ENCODE assay signal across 17 mouse cellular contexts in genomic region chr19:5306279-5306678, GRCm38 (mm10). TPM values are rescaled to one million over a fixed set of nuclear protein-coding genes. Genes with fewer than 3 reads are reported as not detected.
A peak's percentile ranks its signal among the peaks of the same experiment; 100 is the strongest.
DNase-seq lines count a peak whose midpoint lies in the region; ATAC-seq and TF ChIP-seq lines count a peak whose summit lies in the region.
"Had no signal": no experiment of that assay in that cellular context is flagged by ENCODE, and none has a peak within 500 bp of the region (broad histone marks: within the 10 kb centered on the region; RNA-seq: fewer than 3 reads in every experiment).

No protein-coding gene starts in this region.

- TF ChIP-seq CTCF in CH12.LX (conservative IDR thresholded peaks at IDR 0.05 in 1 of 2, IDR thresholded peaks at IDR 0.05 in 1 of 2; ENCODE audit: low read depth in 2 of 2, low read length in 2 of 2): peak in 1 of 2 experiments; percentile 48; a peak in 2 of 4 replicates

- H3K4me3 ChIP-seq in liver, embryonic 12.5 days: no peak overlapping the region
- no peak overlapping the region for H3K4me3 ChIP-seq in CH12.LX (replicated peaks in 1 of 3; ENCODE audit: low read depth in 2 of 3, low read length in 2 of 3, poor library complexity in 1 of 3)
- H3K4me3 ChIP-seq: midbrain, embryonic 15.5 days had no signal

- no peak overlapping the region for H3K4me2 ChIP-seq in liver, embryonic 12.5 days
- no peak overlapping the region for H3K4me2 ChIP-seq in CH12.LX (ENCODE audit: insufficient read depth, low read depth, poor library complexity, severe bottlenecking)
- H3K4me2 ChIP-seq: midbrain, embryonic 15.5 days had no signal

- peaks cover 42% of the 10 kb centered on the region for H3K27me3 ChIP-seq in liver, embryonic 12.5 days (replicated peaks)
- peaks cover 15% of the 10 kb centered on the region for H3K27me3 ChIP-seq in CH12.LX (replicated peaks)
- H3K27me3 ChIP-seq: midbrain, embryonic 15.5 days; neural tube, embryonic 15.5 days; stomach, embryonic 15.5 days had no signal

- TF ChIP-seq RAD21 in CH12.LX (IDR thresholded peaks at IDR 0.05; ENCODE audit: low read depth, low read length): peak; percentile 23

- DNase-seq in cerebellum, postnatal 10 days: peak; percentile 21 to 32
- no peak for DNase-seq in cerebellum, adult 8-10 months
- no peak for DNase-seq in liver
- no peak for DNase-seq in CH12.LX (ENCODE audit: extremely low read depth)
- DNase-seq in kidney, postnatal 10 days: no peak
- DNase-seq: gastrocnemius, postnatal 36 days; heart, postnatal 36 days; lung, adult 18-20 months; right cerebral cortex, postnatal 14 days had no signal

- no peak overlapping the region for H3K27ac ChIP-seq in liver, embryonic 12.5 days
- no peak overlapping the region for H3K27ac ChIP-seq in CH12.LX (ENCODE audit: insufficient read depth, low read depth)
- H3K27ac ChIP-seq: embryonic facial prominence, embryonic 10.5 days; midbrain, embryonic 15.5 days; neural tube, embryonic 15.5 days; stomach, embryonic 15.5 days had no signal

- H3K4me1 ChIP-seq in liver, embryonic 12.5 days: peaks cover 11% of the 10 kb centered on the region
- H3K4me1 ChIP-seq in CH12.LX (ENCODE audit: control insufficient read depth in 1 of 2, insufficient read depth in 2 of 2): peaks cover 0 to 7% of the 10 kb centered on the region in 2 experiments; a peak in 2 of 4 replicates
- H3K4me1 ChIP-seq: midbrain, embryonic 15.5 days; neural tube, embryonic 15.5 days; stomach, embryonic 15.5 days had no signal

- dilution Hi-C loops in CH12.LX (cut with MboI; ENCODE audit: extremely low pct_ligation_motif_present, extremely low pct_unique_long_range_greater_than_20kb, low sequenced_read_pairs): no loop called here

- no peaks in the 10 kb centered on the region for H3K36me3 ChIP-seq in liver, embryonic 12.5 days
- no peaks in the 10 kb centered on the region for H3K36me3 ChIP-seq in CH12.LX (replicated peaks in 1 of 2; ENCODE audit: control insufficient read depth in 1 of 2, insufficient read depth in 1 of 2, low read length in 1 of 2)
- H3K36me3 ChIP-seq: stomach, embryonic 15.5 days had no signal

- peak; percentile 27; the same call in 1 of the 2 replicates for ATAC-seq in liver, embryonic 12.5 days
- peak; percentile 30; the same call in 1 of the 2 replicates for ATAC-seq in common myeloid progenitor, adult 5-6 weeks (replicated peaks; ENCODE audit: low read depth, poor library complexity, severe bottlenecking)
- ATAC-seq in erythroid progenitor cell, adult 5-6 weeks (replicated peaks; ENCODE audit: low FRiP score, poor library complexity, severe bottlenecking): no peak
- ATAC-seq: midbrain, embryonic 15.5 days had no signal

- H3K9me3 ChIP-seq in liver, embryonic 12.5 days (replicated peaks): no peaks in the 10 kb centered on the region
- peaks cover 12% of the 10 kb centered on the region for H3K9me3 ChIP-seq in CH12.LX (replicated peaks; ENCODE audit: low read length)
- H3K9me3 ChIP-seq: midbrain, embryonic 15.5 days; neural tube, embryonic 15.5 days; stomach, embryonic 15.5 days had no signal

- no peaks in the 10 kb centered on the region for H3K79me2 ChIP-seq in CH12.LX (replicated peaks; ENCODE audit: control insufficient read depth, extremely low read depth, insufficient read depth, poor library complexity, severe bottlenecking)

- in situ Hi-C loops in CH12.LX (cut with MboI; ENCODE audit: low pct_ligation_motif_present, low pct_unique_long_range_greater_than_20kb, low sequenced_read_pairs): no loop called here

- TF ChIP-seq EP300 in CH12.LX (IDR thresholded peaks at IDR 0.05; ENCODE audit: low read length): no peak

- no peak for TF ChIP-seq POLR2A in CH12.LX (IDR thresholded peaks at IDR 0.05; ENCODE audit: low read depth, low read length)

- H3K9ac ChIP-seq in liver, embryonic 12.5 days: no peak overlapping the region
- H3K9ac ChIP-seq in CH12.LX (ENCODE audit: insufficient read depth, low read depth): no peak overlapping the region
- H3K9ac ChIP-seq: midbrain, embryonic 15.5 days; neural tube, embryonic 15.5 days; stomach, embryonic 15.5 days had no signal

- WGBS in liver, embryonic 12.5 days (ENCODE audit: insufficient replicate concordance): 55% methylated on average over 6 of the region's 6 CpGs

TF ChIP-seq in CH12.LX, 34 proteins besides CTCF, POLR2A, EP300 and RAD21:
- TF ChIP-seq UBTF (IDR thresholded peaks at IDR 0.05; ENCODE audit: low read depth, low read length) (no peak), TBP (conservative IDR thresholded peaks at IDR 0.05; ENCODE audit: low read depth, low read length) (no peak), HCFC1 (IDR thresholded peaks at IDR 0.05; ENCODE audit: low read depth, low read length) (no peak), NRF1 (IDR thresholded peaks at IDR 0.05; ENCODE audit: low read depth, low read length) (no peak), USF1 (IDR thresholded peaks at IDR 0.05; ENCODE audit: low read depth, low read length) (no peak), SMC3 (IDR thresholded peaks at IDR 0.05; ENCODE audit: low read depth, low read length) (peak; percentile 27; the same call in 1 of the 2 replicates), ETS1 (conservative IDR thresholded peaks at IDR 0.05; ENCODE audit: low read depth, low read length) (no peak)

RNA-seq across cellular contexts. Expression of gene Gal3st3, which starts 8.1 kb away (rescaled TPM):
- polyA plus RNA-seq in liver, embryonic 12.5 days (2016; fragmentation: Nextera tagmentation; extraction: Ambion mirVana): 0.29 and 0.54 TPM in 2 replicates
- not detected in 2 replicates for total RNA-seq in CH12.LX (2012; rRNA removed)
- not detected in 2 replicates for total RNA-seq in CH12.LX (2014; rRNA removed)
- not detected in 2 replicates for polyA plus RNA-seq in CH12.LX (2012; ENCODE audit: insufficient read length, low read depth)
- not detected in 2 replicates for total RNA-seq in common myeloid progenitor, adult 5-6 weeks (2017)
- total RNA-seq in erythroid progenitor cell, adult 5-6 weeks (2015; ENCODE audit: low replicate concordance): not detected in 2 replicates
- not detected in 2 replicates for total RNA-seq in erythroid progenitor cell, adult 5-6 weeks (2017; ENCODE audit: low replicate concordance)

RNA-seq across cellular contexts. Expression of gene Sf3b2, which starts 11.0 kb away (rescaled TPM):
- 183 and 187 TPM in 2 replicates for polyA plus RNA-seq in liver, embryonic 12.5 days (2016; fragmentation: Nextera tagmentation; extraction: Ambion mirVana)
- 191 and 195 TPM in 2 replicates for total RNA-seq in CH12.LX (2012; rRNA removed)
- 155 and 161 TPM in 2 replicates for total RNA-seq in CH12.LX (2014; rRNA removed)
- polyA plus RNA-seq in CH12.LX (2012; ENCODE audit: insufficient read length, low read depth): 238 and 279 TPM in 2 replicates
- 235 and 265 TPM in 2 replicates for total RNA-seq in common myeloid progenitor, adult 5-6 weeks (2017)
- total RNA-seq in erythroid progenitor cell, adult 5-6 weeks (2015; ENCODE audit: low replicate concordance): 82.5 and 114 TPM in 2 replicates
- total RNA-seq in erythroid progenitor cell, adult 5-6 weeks (2017; ENCODE audit: low replicate concordance): 107 and 146 TPM in 2 replicates

RNA-seq across cellular contexts. Expression of gene Catsper1, which starts 29.3 kb away (rescaled TPM):
- polyA plus RNA-seq in liver, embryonic 12.5 days (2016; fragmentation: Nextera tagmentation; extraction: Ambion mirVana): not detected in 2 replicates
- total RNA-seq in CH12.LX (2012; rRNA removed): not detected in 2 replicates
- total RNA-seq in CH12.LX (2014; rRNA removed): not detected in 2 replicates
- not detected in 2 replicates for polyA plus RNA-seq in CH12.LX (2012; ENCODE audit: insufficient read length, low read depth)
- total RNA-seq in common myeloid progenitor, adult 5-6 weeks (2017): not detected in 2 replicates
- not detected in 2 replicates for total RNA-seq in erythroid progenitor cell, adult 5-6 weeks (2015; ENCODE audit: low replicate concordance)
- total RNA-seq in erythroid progenitor cell, adult 5-6 weeks (2017; ENCODE audit: low replicate concordance): not detected in 2 replicates
- total RNA-seq: gastrocnemius, postnatal 36 days; heart, postnatal 36 days had no signal
- polyA plus RNA-seq: embryonic facial prominence, embryonic 10.5 days; forebrain, embryonic 11.5 days; midbrain, embryonic 15.5 days; neural tube, embryonic 15.5 days; stomach, embryonic 15.5 days had no signal

RNA-seq across cellular contexts. Expression of gene Pacs1, which starts 33.4 kb away (rescaled TPM):
- polyA plus RNA-seq in liver, embryonic 12.5 days (2016; fragmentation: Nextera tagmentation; extraction: Ambion mirVana): 17.2 and 19.7 TPM in 2 replicates
- 10.7 and 14.4 TPM in 2 replicates for total RNA-seq in CH12.LX (2012; rRNA removed)
- 2.0 and 2.4 TPM in 2 replicates for total RNA-seq in CH12.LX (2014; rRNA removed)
- 8.9 and 10.1 TPM in 2 replicates for polyA plus RNA-seq in CH12.LX (2012; ENCODE audit: insufficient read length, low read depth)
- total RNA-seq in common myeloid progenitor, adult 5-6 weeks (2017): 9.7 and 20.6 TPM in 2 replicates
- 13.4 and 29.2 TPM in 2 replicates for total RNA-seq in erythroid progenitor cell, adult 5-6 weeks (2015; ENCODE audit: low replicate concordance)
- 6.8 and 15.5 TPM in 2 replicates for total RNA-seq in erythroid progenitor cell, adult 5-6 weeks (2017; ENCODE audit: low replicate concordance)

RNA-seq across cellular contexts. Expression of gene Cst6, which starts 43.1 kb away (rescaled TPM):
- polyA plus RNA-seq in liver, embryonic 12.5 days (2016; fragmentation: Nextera tagmentation; extraction: Ambion mirVana): not detected in 2 replicates
- 1.9 and 3.5 TPM in 2 replicates for total RNA-seq in CH12.LX (2012; rRNA removed)
- not detected in 2 replicates for total RNA-seq in CH12.LX (2014; rRNA removed)
- not detected in 2 replicates for polyA plus RNA-seq in CH12.LX (2012; ENCODE audit: insufficient read length, low read depth)
- total RNA-seq in common myeloid progenitor, adult 5-6 weeks (2017): not detected in 2 replicates
- total RNA-seq in erythroid progenitor cell, adult 5-6 weeks (2015; ENCODE audit: low replicate concordance): 0.42 TPM in 1 of 2 replicates, not detected in the other
- not detected in 2 replicates for total RNA-seq in erythroid progenitor cell, adult 5-6 weeks (2017; ENCODE audit: low replicate concordance)

Comparison
In these comparisons a context has a peak if more than half of its experiments do, and no peak if none do; other contexts are left out.
1. DNase-seq: peak in cerebellum, postnatal 10 days (2 of 2); none in cerebellum, adult 8-10 months (single experiment), liver (single experiment), CH12.LX (single experiment) and kidney, postnatal 10 days (single experiment).